Mouse (Mus musculus) heart, adult 11 months (tissue): ENCODE data around the gene Lysmd2.
"Not testable (repeated sequence)": the region's sequence is repeated elsewhere in the genome, so short reads cannot be mapped to it uniquely, and the experiment has no call there.

Experiments
- DNase-seq: peaks from one replicate; pipeline ENCODE4 v3.0.0; 2022

Gene Lysmd2

DNA sequence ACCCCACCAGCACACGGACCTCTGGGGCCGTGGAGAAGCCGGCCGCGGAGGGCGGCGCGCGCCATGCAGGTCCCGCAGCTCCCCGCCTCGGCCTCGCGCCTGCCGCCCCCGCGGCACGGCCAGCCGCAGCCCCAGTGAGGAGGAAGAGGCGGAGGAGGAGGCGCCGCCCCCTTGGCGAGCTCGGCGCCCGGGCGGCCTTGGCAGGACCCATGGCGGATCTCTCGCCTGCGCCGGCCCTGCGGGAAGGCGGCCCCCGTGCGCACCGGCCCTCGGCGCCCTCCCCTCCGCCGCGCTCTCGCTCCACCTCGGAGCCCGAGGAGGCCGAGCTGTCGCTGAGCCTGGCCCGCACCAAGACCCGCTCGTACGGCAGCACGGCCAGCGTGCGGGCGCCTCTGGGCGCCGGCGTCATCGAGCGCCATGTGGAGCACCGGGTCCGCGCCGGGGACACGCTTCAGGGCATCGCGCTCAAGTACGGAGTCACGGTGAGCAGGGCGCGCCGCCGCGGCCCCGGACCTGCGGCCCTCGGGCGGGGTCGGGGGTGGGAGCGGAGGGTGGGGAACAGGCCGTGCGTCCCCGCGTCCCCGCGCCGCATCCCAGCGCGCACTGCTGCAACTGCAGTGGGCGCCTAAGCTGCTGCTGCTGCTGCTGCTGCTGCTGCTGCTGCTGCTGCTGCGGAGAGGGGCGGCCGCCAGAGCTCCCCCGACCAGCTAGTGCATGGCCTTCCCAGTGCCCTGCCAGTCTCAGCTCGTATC lies at the start of gene Lysmd2:
Gene Lysmd2, plus strand, starts transcription at position 186 of the 752 bp plus-strand sequence.
- peak; percentile 99 for DNase-seq

DNA sequence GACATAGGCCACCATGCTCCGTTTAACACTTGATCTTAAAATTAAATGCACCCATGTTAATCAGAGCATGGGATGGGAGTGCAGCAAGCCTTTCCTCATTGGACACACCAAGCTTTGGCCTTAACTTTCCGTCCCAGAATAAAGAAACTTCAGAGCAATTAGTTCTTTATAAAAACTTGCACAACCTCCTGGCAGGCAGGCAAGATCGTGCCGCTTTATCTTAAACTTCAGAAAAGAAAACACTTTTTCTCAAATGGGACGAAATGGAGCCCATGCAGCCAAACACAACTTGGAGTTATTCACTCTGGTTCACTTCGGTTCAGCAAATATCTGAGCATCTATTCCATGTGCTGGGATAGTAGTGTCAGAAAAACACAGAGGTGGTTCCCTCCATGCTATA lies 46.2 kb upstream of the Lysmd2 start:
- peak; percentile 93 for DNase-seq

DNA sequence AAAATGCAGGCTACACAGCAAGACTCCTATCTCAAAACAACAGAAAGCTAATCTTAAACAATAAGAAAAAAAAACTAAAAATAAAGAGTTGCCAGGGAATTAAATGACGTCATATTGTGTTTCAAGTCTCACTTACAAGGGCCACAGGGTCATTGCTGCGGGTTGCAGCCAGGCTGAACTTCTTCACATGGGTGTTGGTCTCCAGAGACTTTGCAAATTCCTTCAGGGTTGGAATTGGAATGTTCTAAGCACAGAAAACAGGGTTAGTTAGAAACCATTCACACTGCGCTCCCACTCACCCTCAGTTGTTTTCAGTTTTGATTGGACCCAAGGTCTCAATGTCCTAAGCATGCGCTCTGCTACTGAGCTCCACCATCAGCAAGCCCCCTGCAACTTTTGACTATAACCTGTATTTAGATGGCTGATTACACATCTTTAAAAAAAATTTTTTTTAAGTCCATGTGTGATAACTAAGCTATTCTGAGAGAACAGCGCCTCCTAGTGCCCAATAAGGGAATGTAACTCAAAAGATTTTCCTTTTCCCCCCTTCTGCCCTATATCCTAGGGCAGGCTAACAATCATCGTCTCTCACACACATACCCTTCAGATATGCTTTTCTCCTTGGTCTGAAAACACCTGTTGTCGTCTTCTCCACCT lies 43.7 kb upstream of the Lysmd2 start:
- DNase-seq: peak; percentile 94

DNA sequence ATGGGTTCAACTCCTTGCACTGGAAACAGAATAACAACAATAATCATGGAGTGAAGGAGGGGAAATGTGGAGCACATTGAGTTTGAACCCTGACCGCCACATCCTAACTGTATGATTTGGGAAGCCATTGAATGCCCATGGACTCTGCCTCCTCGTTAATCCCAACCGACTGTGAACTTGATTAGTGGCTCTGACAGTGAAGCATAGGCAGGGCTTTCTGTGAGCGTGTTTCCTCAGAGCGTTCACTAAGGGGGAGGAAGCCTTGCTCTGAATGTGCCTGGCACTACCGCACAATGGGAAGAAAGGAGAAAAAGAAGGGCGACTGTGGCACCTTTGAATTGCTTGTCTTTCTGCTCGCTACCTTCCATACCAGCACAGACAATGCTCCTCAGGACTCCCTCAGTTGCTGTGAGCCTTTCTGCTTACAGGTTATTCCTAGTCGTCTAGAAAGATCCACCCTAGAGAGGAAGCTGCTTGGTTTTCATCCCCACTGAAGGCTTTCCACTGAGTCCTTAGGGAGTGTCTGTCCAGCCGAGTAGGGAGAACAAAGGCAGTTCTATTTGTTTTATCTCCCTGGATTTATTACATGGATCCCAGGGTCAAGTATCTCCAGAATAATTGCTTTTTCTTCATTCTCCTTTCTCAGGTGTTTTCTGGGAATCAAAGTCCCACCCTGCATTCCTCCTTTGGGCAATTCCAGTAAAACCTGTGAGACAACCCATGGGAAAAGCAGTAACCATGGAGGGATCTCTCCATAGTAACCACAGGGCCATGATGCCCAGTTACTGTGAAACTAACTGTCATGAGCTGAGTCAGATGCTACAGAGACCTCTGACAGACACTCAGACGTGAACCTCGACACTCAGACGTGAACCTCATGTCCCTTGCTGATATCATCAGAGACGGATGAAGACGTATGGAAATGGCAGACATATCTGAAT lies 35.4 kb upstream of the Lysmd2 start:
- no peak for DNase-seq

DNA sequence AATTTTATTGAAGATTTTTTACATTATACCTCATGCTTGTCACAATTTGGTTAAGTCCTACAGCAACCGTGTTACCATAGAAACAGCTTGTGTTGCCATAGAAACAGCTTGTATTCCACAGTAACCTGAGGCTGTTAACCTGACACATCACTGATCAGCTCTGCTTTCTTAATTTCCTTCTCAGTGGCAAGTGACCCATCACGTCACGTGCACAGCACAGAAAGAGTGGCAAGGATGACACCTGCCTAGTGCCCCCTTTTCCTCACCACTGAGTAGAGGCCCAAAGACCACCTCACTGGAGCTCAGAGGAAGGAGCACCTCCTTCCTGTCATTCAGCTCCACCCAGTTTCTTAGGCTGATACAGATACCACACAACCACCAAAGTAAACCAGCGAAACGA lies 32.1 kb upstream of the Lysmd2 start:
- peak; percentile 49 for DNase-seq

DNA sequence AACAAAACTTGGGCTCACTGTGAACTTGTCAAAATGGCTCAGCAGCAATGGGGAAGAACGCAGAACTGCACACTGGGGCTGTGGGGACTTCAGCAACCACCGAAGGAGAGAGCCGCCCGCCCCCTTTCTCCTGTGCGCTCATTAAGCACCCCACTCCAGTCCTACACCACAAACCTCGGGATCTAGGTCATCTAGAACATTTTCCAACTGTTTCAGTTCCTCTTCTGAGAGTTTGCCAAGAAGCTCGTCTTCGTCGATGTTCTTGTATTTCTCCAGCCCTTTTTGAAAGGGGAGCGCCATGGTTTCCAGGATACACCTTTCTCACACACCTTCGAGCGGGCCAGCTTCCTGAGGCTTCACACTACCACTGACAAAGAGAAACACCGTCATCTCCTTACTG lies 28.5 kb upstream of the Lysmd2 start:
- DNase-seq: peak; percentile 74

DNA sequence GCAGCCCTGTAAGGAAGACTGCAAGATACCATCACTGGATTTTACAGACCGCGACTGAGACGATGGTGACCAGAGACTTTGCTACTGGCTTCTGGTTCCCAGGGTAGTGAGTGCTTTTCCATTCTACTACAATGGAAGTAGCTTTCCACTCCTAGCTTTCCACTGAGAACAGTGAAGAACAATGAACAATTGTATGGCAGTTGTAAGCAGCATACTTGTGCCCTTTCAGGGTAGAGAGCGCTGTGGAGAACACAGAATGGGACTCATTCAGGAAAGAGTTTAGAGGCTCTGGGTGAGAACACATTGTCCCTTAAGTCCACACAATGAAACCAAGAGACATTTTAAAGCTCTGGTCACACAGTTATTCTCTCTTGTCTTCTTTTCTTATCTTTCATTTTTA lies 27.9 kb upstream of the Lysmd2 start:
- no peak for DNase-seq

DNA sequence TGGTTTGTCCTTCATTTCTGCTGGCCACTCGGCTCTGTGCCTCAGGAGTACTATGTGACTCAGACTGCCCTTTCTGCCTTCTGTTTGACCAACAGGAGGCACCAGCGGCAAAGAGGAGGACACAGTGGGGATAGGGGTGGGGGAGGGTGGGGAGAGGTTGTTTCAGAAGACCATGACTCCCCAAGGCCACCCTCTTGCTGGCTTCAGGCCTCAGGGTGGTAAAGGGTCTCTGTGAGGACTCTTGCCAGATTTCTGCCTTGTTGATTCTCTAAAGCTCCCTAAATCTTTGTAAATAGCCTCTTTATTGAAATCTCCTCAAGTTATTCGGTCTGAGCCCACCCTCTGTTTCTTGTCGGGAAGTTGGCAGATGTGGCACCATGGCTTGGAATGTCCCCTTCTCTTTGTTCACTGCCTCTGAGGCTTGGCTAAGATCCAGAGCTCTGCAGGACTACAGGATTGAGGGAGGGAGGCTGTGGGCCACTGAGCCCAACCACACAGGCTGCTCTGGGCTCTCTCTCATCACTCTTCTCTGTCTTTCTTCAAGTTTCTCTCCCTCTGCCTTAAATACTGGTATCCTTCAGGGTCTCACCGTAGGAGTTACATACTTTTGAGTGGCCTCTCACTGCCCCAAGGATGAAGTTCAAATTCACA lies 26.2 kb upstream of the Lysmd2 start:
- peak; percentile 91 for DNase-seq

DNA sequence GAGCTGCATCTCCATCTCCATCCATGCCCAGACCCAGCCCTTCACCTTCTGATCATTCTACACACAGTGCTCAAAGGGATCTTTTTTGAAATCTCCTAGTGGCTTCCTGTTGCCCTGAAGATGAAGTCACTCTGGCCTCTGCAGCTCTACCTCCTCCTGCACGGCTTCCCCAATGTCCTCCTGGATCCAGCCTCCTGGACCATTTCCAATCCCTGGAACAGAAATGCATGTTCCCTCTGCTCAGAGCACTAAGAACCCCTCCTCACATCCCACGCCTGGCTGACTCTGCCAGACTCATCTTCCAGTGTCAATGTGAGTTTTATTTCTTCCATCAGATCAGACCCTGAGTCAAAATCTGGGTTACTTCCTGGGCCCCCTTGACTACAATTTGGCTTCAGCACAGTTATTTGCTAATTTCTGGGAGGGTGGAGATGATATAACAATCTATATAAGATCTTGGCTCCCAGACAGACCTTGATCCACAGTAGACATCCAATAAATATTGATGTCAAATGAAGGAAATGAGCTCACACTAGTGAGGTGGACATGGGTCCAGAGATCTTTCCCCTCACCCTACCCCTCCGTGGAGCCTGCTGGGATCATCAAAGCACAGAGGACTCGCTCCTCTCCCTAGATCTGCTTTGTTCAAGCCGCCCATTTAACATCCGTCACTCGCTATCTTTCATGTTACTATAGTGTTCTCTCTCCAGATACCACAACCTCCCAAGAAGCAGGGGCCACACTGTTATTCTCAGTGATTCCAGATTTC lies 25.2 kb upstream of the Lysmd2 start:
- peak; percentile 83 for DNase-seq

DNA sequence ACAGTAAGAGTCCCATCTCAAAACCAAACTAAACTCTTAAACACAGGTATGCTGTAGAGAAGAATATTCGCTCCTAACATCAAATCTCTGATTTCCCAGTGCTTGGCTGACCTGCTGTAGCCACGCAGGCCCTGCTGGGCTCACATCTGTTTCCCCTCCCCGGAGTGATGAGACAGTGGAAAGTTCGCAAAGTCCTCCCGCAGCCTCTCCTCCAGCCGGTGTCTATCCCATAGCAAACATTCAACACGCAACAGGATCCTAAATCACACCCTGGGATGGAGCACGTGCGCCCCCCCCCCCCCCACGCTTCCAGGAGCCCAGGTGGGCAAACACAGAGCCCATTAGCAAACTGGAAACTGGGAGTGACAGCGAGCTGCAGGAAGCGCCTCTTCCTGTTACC lies 24.0 kb upstream of the Lysmd2 start:
- peak; percentile 89 for DNase-seq

DNA sequence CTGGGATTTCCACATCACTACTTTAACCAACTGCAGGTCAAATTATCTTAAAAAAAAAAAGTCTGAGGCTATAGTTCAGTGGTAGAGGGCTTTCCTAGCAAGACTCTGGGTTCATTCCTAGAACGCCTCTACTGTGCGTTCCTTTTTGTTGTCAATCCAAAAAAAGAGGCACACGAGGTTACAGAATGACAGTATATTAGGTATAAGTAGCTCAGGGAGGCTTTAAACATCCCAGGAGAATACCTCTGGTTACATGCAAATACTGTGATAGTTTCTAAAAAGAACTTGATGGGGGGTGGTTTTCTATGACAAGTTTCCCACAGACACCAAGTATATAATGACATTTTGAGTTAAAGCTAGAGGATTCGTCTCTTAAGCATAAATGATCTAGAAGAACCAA lies 18.0 kb upstream of the Lysmd2 start:
- no peak for DNase-seq

DNA sequence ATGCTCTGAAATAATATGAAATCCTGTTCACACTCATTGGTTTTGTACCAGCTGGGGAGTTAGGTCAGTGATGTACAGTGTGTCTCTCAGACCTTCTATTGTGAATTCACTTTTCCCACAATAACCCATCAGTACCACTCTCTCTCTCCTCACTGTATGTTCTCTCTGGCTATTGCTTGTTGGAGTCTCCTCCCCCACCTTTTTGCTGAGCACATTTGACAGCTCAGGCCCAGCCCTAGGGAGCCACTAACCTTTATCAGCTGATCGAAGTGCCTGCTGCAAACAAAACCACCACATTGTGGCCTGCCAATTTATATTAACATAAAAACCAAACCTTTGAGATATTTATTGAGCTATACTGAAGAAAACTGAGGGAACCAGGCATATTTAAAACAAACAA lies 16.0 kb upstream of the Lysmd2 start:
- peak; percentile 7 for DNase-seq

DNA sequence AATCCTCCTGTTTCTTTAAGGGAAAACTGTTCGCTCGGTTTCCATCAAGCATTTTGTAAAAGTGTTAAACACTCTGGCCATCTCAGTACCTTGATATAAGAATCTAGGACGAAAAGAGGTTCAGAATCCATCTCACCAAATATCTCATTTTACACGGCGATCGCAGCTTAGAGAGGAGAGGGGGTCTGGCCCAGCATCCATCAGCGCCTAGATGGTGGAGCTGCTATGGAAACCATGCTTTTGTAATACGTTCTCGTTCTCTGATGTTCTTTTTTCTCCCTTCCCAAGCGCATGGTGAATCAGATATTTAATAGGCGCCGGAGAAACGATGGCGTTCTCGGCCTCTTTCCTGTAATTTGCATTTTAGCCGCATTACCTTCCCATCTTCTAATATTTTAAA lies 15.6 kb upstream of the Lysmd2 start:
- DNase-seq: peak; percentile 39

DNA sequence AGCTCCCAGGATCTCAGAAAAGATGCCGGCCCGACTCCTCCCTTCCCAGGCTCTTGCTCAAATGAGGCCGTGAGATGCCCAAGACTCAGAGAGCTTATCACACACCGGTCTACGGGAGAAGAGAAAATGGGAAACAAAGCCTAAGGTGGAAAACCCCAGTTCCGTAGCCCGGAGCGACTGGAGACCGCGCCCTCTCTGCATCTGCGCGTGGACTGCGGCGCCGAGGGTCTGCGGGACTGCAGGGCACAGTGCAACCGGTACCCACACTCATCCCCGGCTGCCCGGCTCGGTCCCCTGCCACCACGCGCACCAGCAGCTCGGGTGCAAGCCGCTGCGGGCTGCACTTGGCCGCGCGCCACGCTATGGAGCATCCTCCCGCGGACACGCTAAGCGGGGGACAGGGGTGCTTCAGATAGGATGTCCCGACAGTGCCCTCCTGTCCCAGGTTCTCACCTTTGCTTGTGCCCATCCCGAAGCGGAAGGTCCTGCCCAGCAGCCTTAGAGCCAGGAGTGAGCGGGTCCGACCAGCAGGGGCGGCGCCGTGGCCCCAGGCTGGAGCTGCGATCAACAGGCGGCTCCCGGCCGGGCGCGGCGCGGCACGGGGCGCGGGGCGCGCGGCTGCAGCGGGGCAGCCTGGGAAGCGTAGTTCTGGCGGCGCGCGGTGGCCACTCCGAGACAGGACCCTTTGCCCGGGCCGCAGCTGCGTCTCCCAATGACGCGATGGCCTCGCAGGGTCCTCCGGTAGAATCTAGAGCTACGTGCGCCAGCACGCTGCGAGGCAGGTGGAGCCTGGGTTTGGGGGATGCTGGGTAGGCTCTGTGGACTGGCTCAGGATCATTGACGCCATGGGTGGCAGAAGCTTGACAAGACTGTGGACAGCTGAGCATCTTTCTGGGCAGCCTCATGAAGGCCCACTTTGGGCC lies 14.7 kb upstream of the Lysmd2 start, which contains the start of gene Tmod2:
Gene Tmod2, minus strand, starts transcription at position 755 of the 923 bp plus-strand sequence.
- peak; percentile 95 for DNase-seq

DNA sequence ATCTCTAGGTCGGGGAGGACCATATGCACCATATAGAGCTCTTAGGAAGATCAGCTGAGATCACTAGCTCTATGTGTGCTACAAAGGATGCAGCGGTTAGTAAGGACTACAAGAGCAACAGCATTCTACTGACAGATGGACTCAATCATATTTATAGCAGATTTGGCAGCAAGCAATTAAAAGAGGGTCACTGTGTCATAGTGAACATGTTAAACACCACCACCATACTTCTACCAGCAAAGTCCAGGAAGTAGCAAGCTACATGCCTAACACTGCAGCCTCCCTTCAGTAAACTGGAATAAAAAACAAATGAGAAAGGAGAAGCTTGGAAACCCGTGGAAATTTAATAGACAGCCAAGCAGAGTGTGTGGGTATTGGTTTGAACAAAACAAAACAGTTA lies 9.0 kb upstream of the Lysmd2 start:
- DNase-seq: peak; percentile 35

DNA sequence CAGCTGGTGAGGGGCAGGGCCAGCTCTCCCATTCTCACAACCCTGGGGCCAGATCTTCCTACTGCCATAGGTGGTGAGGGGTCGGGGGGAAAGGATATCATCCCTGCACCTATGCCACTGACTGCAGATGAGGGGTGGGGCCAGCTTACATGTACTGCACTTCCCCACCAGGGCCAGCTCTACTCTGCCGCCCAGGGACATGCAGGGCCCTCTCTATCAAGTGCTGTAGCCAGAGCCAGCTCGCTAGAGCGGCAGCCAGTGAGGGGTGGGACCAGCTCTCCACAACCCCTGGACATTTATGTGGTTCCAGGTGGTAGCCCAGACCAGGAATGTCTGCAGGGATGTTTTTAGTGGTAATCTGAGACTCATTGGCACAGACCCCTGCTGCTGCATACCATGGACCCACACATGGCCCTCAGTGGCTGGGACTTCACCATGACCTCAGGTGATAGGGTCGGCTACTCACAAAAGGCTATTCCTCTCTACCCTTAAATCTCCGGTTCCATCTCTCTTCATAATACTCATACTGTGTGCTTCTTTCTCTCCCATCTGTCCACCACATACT lies 6.6 kb upstream of the Lysmd2 start:
- peak; percentile 43 for DNase-seq

DNA sequence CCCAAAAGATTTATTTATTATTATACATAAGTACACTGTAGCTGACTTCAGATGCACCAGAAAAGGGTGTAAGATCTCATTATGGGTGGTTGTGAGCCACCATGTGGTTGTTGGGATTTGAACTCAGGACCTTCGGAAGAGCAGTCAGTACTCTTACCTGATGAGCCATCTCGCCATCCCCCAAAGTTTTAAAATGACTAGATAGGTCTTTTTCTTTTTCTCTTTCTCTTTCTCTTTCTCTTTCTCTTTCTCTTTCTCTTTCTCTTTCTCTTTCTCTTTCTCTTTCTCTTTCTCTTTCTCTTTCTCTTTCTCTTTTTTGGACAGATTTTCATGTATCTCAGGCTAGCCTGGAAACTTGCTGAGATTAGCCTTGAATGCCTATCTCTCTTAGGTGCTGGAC lies 5.8 kb upstream of the Lysmd2 start:
- DNase-seq: not testable (repeated sequence)

DNA sequence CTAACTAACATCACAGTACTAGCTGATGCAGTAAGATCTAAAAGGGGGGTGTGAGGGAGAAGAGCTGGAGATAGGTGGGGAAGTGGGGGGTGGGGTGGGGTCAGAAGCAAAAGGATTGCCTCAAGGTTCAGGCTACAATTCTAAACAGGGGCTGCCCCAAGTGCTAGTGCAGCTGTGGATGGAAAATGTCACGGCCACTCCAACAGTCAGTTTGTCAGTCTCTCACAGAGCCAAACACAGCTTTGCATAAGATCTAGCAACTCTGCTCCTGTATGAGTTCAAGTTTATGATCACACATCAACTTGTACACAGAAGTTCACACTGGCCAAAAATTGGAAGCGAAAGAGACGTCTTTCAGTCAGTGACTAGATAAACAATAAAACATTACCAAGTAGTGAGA lies 4.1 kb upstream of the Lysmd2 start:
- DNase-seq: peak; percentile 61

DNA sequence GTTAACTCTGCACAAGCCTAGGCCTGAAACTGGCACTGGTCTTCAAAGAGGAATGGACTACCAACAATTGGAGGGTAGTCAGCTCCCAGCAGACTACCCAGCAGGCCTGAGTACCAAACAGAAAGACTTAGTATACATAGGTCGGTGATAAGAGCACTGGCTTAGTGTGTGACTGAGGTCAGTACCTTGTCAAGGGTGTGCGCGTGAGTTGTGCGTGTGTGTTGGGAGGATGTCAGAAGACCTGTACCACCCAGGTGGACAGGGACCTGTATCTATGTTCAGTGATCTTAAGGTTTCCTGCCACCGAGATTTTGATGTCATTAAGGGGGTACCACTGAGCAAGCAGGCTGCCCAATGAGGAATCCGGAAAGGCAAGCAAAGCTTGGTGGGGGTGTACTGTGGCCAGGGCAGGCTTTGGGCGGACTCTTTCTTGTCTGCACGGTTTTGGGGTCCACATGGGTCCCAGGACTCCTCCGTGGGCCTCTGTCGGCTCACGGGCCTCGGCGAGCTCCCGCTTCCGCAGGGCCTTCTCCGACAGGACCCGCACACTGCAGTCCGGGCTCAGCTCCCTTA lies 472 bp upstream of the Lysmd2 start:
- no peak for DNase-seq

DNA sequence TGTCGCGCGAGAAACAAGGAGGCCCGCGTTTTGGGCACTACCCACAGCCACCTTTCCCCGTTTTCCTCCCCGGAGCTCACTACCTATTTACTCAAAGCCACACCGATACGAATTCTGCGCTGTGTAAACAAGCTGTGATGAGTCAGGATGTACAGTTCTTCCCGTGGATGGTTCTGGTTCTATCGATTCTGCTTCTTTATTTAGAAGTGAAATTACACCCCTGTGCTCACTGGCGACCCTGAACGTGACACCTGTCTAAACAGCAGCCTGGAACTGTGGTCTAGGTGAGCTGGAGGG lies 715 bp downstream of the Lysmd2 start:
- DNase-seq: no peak
